Mouse (Mus musculus) limb, embryonic 11.5 days (tissue): ENCODE data around the gene Vdr. TPM values are rescaled to one million over a fixed set of nuclear protein-coding genes. Genes with fewer than 3 reads are reported as not detected.

Experiments used
- ATAC-seq: fragments of 200-750 bp; cut with Nextera tagmentation; 2 replicates; pipeline ENCODE4 v1.8.0; 2017; ENCODE audit warnings: low read depth; ENCODE audit not compliant: insufficient number of reproducible peaks, low FRiP score, low TSS enrichment
- DNase-seq: peaks from one replicate; pipeline ENCODE4 v3.0.0-alpha.2; 2015; ENCODE audit warnings: low spot score
- H3K27ac ChIP-seq: fragments of 300-500 bp; sonication (generic); replicated peaks from 2 replicates; pipeline ENCODE4 v1.5.1; 2014; ENCODE audit warnings: low read depth, mild to moderate bottlenecking, low read length
- H3K27me3 ChIP-seq: fragments of 300-500 bp; sonication (generic); 2 replicates; pipeline ENCODE4 v1.6.1; 2014; ENCODE audit warnings: mild to moderate bottlenecking, low read length, mixed read lengths; ENCODE audit not compliant: control insufficient read depth, insufficient read depth
- H3K36me3 ChIP-seq: fragments of 300-500 bp; sonication (generic); 2 replicates; pipeline ENCODE4 v1.6.1; 2014; ENCODE audit warnings: mild to moderate bottlenecking, low read length, moderate library complexity, mixed read lengths; ENCODE audit not compliant: control insufficient read depth, insufficient read depth
- H3K4me1 ChIP-seq: fragments of 300-500 bp; sonication (generic); 2 replicates; pipeline ENCODE4 v1.6.1; 2014; ENCODE audit warnings: low read length, mixed read lengths; ENCODE audit not compliant: control insufficient read depth, insufficient read depth
- H3K4me2 ChIP-seq: fragments of 300-500 bp; sonication (generic); 2 replicates; pipeline ENCODE4 v1.6.1; 2014; ENCODE audit warnings: low read depth, mild to moderate bottlenecking, moderate library complexity; ENCODE audit not compliant: severe bottlenecking
- H3K4me3 ChIP-seq: fragments of 300-500 bp; sonication (generic); 2 replicates; pipeline ENCODE4 v1.5.1; 2014; ENCODE audit warnings: low read depth, low read length
- H3K9ac ChIP-seq: fragments of 300-500 bp; sonication (generic); 2 replicates; pipeline ENCODE4 v1.6.1; 2014; ENCODE audit warnings: mild to moderate bottlenecking, low read length
- H3K9me3 ChIP-seq: fragments of 300-500 bp; sonication (generic); 2 replicates; pipeline ENCODE4 v1.6.1; 2016; ENCODE audit warnings: low read length; ENCODE audit not compliant: control insufficient read depth
- WGBS: fragments of 180-500 bp; shearing (Covaris S2); extraction: QIAGEN DNeasy Blood & Tissue Kit; methylation state at CpG from one replicate; pipeline ENCODE4 v1.1.7; 2014; 5-methylcytosine and 5-hydroxymethylcytosine counted together
- polyA plus RNA-seq: library from polyadenylated mRNA; unstranded; fragments of >200 nt; fragmentation: Nextera tagmentation; extraction: Ambion mirVana; gene quantifications from 2 replicates; pipeline ENCODE4 v1.2.1, GENCODE M21; 2014

Gene Vdr
- polyA plus RNA-seq, 1 experiment from 2014 or later: 0.25 TPM

DNA sequence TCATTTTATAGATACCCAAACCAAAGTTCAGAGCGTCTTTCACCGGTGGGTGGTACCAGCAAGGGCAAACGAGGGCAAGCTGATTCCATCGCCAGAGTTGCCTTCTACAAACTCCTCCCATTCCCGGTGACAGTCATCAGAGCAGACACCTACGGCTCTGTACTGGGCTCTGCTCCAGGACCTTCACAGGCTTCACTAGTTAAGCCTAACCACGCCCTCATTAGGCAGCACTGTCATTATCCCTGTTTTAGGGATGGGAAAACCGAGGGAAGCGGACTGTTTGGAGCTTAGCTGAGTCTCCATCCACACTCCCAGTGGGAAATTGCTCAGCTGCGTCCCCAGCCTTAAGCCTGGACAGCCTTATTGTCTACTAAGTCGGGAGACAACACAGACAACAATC, 20.4 kb downstream of the Vdr start:
- H3K9ac ChIP-seq: no peak overlapping the region
- H3K27ac ChIP-seq: no peak overlapping the region
- no peaks in the 10 kb centered on the region for H3K36me3 ChIP-seq
- DNase-seq: no peak
- H3K9me3 ChIP-seq: no peaks in the 10 kb centered on the region
- no peak overlapping the region for H3K4me3 ChIP-seq
- H3K4me1 ChIP-seq: no peaks in the 10 kb centered on the region
- no peaks in the 10 kb centered on the region for H3K27me3 ChIP-seq
- H3K4me2 ChIP-seq: no peak overlapping the region
- WGBS: 68% methylated on average over 11 of the region's 11 CpGs
- no peak for ATAC-seq

- no peak for ATAC-seq
- H3K4me2 ChIP-seq: no peak overlapping the region
- 83% methylated on average over 10 of the region's 10 CpGs for WGBS
Observed at GRCm38 (mm10) chr15:97887541-97888016, 22.9 kb downstream of the Vdr start.

DNA sequence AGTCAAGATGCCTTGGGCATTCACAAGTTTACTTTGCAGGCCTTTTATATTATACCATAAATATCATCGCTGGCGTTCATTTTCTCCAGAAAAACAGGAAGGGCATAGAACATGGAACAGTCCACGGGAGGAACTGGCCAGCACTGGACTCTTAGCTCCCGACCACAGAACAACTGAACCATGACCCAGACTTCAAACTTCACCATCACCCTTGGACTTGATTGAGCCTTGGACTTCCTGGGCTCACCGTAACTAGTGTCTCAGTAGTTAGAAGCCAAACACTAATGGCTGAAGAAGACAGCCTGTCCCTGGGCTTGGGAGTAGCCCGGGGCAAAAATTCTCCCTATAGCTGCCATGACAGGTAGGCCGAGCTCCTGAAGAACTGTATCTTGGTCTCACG, 29.0 kb downstream of the Vdr start:
- no peak for DNase-seq
- Histone ChIP-seq H3K4me1 (peaks cover 2% of the 10 kb centered on the region; the same call in 1 of the 2 replicates), H3K27ac (no peak overlapping the region), H3K9me3 (no peaks in the 10 kb centered on the region), H3K27me3 (no peaks in the 10 kb centered on the region), H3K36me3 (no peaks in the 10 kb centered on the region), H3K9ac (no peak overlapping the region), H3K4me2 (no peak overlapping the region), H3K4me3 (no peak overlapping the region)
- no peak for ATAC-seq
- 90% methylated on average over 8 of the region's 8 CpGs for WGBS

More at GRCm38 (mm10) chr15:97887541-97888016, 22.9 kb downstream of the Vdr start:
- no peak overlapping the region for H3K27ac ChIP-seq
- H3K36me3 ChIP-seq: no peaks in the 10 kb centered on the region
- no peaks in the 10 kb centered on the region for H3K27me3 ChIP-seq
- H3K9me3 ChIP-seq: no peaks in the 10 kb centered on the region
- no peak overlapping the region for H3K4me3 ChIP-seq
- no peak for DNase-seq
- no peak overlapping the region for H3K9ac ChIP-seq
- no peaks in the 10 kb centered on the region for H3K4me1 ChIP-seq

GRCm38 (mm10) chr15:97880441-97880840, 30.0 kb downstream of the Vdr start:
- Histone ChIP-seq H3K4me3 (no peak overlapping the region), H3K27ac (no peak overlapping the region), H3K36me3 (no peaks in the 10 kb centered on the region), H3K4me1 (peaks cover 2% of the 10 kb centered on the region; the same call in 1 of the 2 replicates), H3K27me3 (no peaks in the 10 kb centered on the region), H3K9me3 (no peaks in the 10 kb centered on the region), H3K9ac (no peak overlapping the region), H3K4me2 (no peak overlapping the region)
- 84% methylated on average over 9 of the region's 9 CpGs for WGBS
- DNase-seq (no peak), ATAC-seq (no peak)

- 67% methylated on average over 7 of the region's 7 CpGs for WGBS
- DNase-seq: no peak
- H3K27ac ChIP-seq: no peak overlapping the region
Observed at GRCm38 (mm10) chr15:97878696-97879328, 31.6 kb downstream of the Vdr start.

DNA sequence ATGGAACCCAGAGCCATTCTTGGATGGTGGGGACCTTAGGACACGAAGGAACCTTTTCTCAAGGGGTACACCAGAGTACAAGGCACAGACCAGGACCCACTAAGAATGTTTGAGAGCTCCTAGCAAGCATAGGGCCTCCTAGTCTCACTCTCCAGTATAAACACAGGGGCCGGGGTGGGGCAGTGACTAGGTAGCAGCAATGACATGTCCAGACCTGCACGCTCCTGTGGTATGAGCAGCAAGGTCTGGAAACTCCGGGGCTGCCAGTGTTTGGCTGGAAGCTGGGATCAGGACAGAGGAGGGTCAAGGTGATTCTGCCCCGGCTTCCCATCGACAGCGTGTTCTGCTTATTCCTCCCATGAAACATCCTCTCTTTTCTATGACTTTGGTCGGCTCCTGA, 34.6 kb downstream of the Vdr start:
- DNase-seq: no peak
- no peaks in the 10 kb centered on the region for H3K9me3 ChIP-seq
- H3K9ac ChIP-seq: no peak overlapping the region
- H3K36me3 ChIP-seq: no peaks in the 10 kb centered on the region
- no peak overlapping the region for H3K27ac ChIP-seq
- no peak overlapping the region for H3K4me3 ChIP-seq
- ATAC-seq: no peak
- H3K4me1 ChIP-seq: peaks cover 2% of the 10 kb centered on the region; the same call in 1 of the 2 replicates
- H3K27me3 ChIP-seq: no peaks in the 10 kb centered on the region
- no peak overlapping the region for H3K4me2 ChIP-seq
- WGBS: 85% methylated on average over 8 of the region's 8 CpGs

More at GRCm38 (mm10) chr15:97878696-97879328, 31.6 kb downstream of the Vdr start:
- H3K9me3 ChIP-seq: no peaks in the 10 kb centered on the region
- no peak for ATAC-seq
- H3K36me3 ChIP-seq: no peaks in the 10 kb centered on the region
- no peak overlapping the region for H3K4me2 ChIP-seq
- H3K27me3 ChIP-seq: no peaks in the 10 kb centered on the region
- no peak overlapping the region for H3K9ac ChIP-seq
- no peak overlapping the region for H3K4me3 ChIP-seq
- H3K4me1 ChIP-seq: peaks cover 2% of the 10 kb centered on the region; the same call in 1 of the 2 replicates

DNA sequence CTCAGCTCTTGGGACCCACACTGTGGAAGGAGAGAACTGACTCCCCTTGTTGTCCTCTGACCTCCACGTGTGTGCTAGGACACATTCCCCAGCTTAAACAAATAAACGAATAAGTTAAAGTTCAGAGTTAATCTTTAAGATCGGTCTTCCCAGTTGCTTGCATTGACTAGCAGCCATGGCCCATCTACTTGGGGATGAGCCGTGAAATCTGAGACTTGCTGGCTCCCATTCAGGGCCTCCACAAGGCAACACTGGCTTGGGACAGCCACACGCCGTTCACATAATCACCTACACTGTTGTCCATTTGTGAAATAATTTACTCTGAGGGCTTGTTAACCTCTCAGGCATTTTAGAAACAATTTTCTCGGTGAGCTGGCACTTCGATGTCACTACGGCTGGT, 36.7 kb downstream of the Vdr start:
- WGBS: 78% methylated on average over 9 of the region's 9 CpGs
- Histone ChIP-seq H3K27me3 (no peaks in the 10 kb centered on the region), H3K27ac (no peak overlapping the region), H3K36me3 (no peaks in the 10 kb centered on the region), H3K4me1 (peaks cover 2% of the 10 kb centered on the region; the same call in 1 of the 2 replicates), H3K4me2 (no peak overlapping the region), H3K9ac (no peak overlapping the region), H3K9me3 (no peaks in the 10 kb centered on the region), H3K4me3 (no peak overlapping the region)
- no peak for DNase-seq
- no peak for ATAC-seq

DNA sequence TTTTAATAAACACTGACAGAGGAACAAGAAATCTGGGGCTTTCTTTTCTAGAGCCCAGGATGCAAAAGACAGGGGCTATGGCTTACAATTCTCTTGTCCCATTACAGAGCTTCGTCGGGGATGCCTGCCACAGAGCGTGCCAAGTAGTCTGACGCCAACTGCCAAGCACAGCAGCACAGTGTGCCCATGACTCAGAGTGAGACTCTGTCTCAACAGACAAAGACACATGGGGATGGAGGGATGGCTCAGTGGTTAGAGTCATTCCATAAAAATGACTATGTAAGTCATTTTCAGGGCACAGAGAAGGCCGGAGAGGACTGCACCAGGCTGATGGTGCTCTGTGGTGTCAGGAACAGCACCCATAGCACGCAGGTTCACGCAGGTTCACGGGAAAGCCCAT, 38.3 kb downstream of the Vdr start:
- no peaks in the 10 kb centered on the region for H3K36me3 ChIP-seq
- ATAC-seq (no peak), DNase-seq (no peak)
- H3K27me3 ChIP-seq: no peaks in the 10 kb centered on the region
- WGBS: 96% methylated on average over 8 of the region's 8 CpGs
- no peak overlapping the region for H3K4me3 ChIP-seq
- no peak overlapping the region for H3K4me2 ChIP-seq
- H3K9me3 ChIP-seq: no peaks in the 10 kb centered on the region
- H3K9ac ChIP-seq: no peak overlapping the region
- H3K27ac ChIP-seq: no peak overlapping the region
- H3K4me1 ChIP-seq: no peaks in the 10 kb centered on the region
